Mouse (Mus musculus) layer of hippocampus, postnatal 14 days (tissue): ENCODE measurements around the gene Xiap. TPM values are rescaled to one million over a fixed set of nuclear protein-coding genes. Genes with fewer than 3 reads are reported as not detected.
"Not testable (repeated sequence)": the region's sequence is repeated elsewhere in the genome, so short reads cannot be mapped to it uniquely, and the experiment has no call there.

ENCODE experiments used
- DNase-seq, 2 experiments: peaks; one replicate each; pipeline ENCODE4 v3.0.0; 2021 to 2022; ENCODE audit warnings: low spot score in 2 of 2, mixed read lengths in 1 of 2
- long read RNA-seq, 2 experiments: library from polyadenylated mRNA; stranded (forward); transcript quantifications; one replicate each; pipeline ENCODE4 v2.0.0; 2021
- total RNA-seq, 2 experiments: library from RNA; stranded (reverse); gene quantifications; 2 replicates each; pipeline ENCODE4 v1.2.3; 2021

Xiap gene
- 10 to 100 TPM; 40.1 to 45.1 TPM for total RNA-seq
- long read RNA-seq, experiment 1, partial matches to known transcripts, result 0 of 6 reads
- long read RNA-seq, experiment 1, other reads (novel, unspliced or antisense), result 6 of 6 reads
- long read RNA-seq, experiment 2, partial matches to known transcripts, result 0 of 7 reads
- long read RNA-seq, experiment 2, other reads (novel, unspliced or antisense), result 7 of 7 reads

GRCm38 (mm10) chrX:42059282-42060068 is at the start of gene Xiap:
Xiap (plus strand) TSS chrX:42059679.
- no peak for DNase-seq

DNA sequence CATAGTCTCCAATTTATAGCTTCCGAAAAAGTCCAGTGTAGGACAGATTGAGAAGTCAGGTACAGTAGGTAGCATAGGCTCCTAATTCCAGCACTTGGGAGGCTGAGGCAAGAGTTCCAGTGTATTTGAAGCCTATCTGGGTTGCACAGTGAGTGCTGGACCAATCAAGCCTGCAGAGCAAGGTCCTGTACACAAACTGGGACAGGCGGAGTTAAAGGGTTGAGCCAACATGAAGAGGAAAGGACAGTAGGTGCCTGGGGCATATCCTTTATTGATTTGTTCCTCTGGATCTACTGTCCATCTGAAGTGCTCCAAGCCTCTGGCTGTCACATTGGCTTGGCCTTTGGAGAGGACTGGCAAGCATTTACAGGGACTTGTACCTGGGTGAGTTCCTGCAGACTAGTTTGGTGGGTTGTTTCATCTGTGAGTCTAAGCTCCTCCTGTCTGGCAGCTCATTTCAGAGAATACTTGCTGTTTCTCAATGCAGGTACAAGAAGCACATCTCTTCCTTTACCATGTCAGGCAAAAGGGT is 46.7 kb upstream of the Xiap start:
- DNase-seq, result no peak

GRCm38 (mm10) chrX:42013776-42014175 is 45.7 kb upstream of the Xiap start:
- DNase-seq, result no peak

GRCm38 (mm10) chrX:42014502-42014901 is 45.0 kb upstream of the Xiap start:
- no peak for DNase-seq

GRCm38 (mm10) chrX:42018030-42018429 is 41.4 kb upstream of the Xiap start:
- DNase-seq, result no peak

- DNase-seq, result no peak
Measured at GRCm38 (mm10) chrX:42019441-42019840, 40.0 kb upstream of the Xiap start.

- not testable (repeated sequence) for DNase-seq
Measured at GRCm38 (mm10) chrX:42025802-42026440, 33.6 kb upstream of the Xiap start.

DNA sequence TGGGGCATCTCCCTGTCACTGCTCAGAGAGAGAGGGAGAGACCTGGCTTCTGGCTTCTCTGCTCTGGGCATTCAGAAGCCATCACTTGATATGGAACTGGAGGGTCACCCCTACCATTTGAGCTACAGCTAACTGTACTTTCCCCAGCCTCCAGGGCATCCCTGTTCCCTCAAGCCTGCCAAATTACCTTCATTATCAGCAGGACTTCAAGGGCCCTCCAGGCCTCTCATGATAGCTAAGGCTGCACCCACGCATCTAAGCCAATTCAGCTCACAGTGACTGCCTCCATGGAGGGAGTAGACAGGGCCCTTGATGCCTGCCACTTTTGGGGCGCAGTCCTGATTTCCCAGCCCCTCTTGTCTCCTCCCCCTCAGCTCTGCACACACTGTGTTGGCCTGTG is 32.5 kb upstream of the Xiap start:
- not testable (repeated sequence) for DNase-seq

- peak; percentile 61 to 73 for DNase-seq
Measured at GRCm38 (mm10) chrX:42033111-42033693, 26.3 kb upstream of the Xiap start.

GRCm38 (mm10) chrX:42033911-42034310 is 25.6 kb upstream of the Xiap start:
- no peak for DNase-seq

GRCm38 (mm10) chrX:42039481-42039880 is 20.0 kb upstream of the Xiap start:
- DNase-seq, result no peak

DNA sequence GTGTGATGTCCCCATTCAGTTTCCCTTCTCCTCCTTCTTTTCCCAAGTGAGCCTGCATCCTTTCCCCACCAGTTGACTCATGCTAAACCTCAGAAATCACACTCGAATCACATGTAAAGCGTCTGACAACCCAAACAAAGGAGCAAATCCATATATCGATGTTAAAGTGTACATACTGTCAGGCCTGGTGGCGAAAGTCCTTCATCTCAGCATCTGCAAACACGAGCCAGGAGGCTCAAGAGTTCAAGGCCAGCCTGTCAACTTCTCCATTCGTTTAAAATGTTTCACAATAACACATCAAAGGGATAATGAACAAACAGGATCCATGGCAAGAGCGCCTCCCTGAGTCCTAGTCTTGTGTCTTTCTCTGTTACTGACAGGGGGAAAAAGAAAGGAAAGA is 14.5 kb upstream of the Xiap start:
- no peak for DNase-seq

DNA sequence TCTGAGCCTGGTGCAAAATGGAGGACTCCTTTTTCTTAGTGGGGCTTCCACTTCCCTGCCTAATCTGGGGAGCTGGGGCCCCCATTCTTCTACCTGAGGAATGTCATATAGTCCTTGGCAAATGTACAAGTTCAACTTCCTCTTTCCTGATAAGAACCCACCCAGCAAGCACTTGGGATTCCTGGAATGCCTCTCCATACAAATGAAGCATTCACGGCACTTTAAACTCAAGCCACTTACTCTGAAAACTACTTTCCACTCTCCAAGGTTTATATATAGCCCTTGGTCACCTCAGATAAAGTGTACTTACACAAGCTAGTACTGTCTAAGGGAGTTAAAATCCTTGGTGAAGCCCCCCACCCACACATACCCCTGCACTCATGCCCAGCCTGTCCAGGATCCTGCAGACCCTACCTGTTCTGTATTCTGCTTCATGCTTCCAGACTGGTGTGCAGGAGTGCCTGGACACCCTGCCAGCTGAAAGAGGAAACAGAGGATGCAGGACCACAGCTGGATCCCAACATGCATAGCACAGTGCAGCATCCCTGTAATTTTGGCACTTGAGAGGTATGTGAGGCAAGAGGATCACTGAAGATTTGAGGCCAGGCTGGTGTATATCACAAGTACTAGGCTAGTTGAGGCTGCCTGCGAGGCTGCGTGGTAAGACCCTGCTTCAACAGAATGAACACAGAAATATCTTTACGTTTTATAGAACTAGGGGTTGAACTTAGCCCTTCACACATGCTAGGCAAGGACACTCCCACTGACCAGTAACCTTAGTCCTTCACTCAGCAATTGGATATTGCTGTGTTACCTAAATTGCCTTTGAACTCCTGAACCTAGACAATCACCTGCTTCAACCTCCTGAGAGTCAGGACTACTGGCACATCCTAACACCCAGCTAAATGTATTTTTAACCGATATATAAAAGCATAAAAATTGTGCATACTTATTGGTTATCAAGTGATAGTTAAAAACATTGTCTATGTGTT is 8.5 kb upstream of the Xiap start:
- DNase-seq, result no peak

- no peak for DNase-seq
Measured at GRCm38 (mm10) chrX:42057012-42057411, 2.5 kb upstream of the Xiap start.

DNA sequence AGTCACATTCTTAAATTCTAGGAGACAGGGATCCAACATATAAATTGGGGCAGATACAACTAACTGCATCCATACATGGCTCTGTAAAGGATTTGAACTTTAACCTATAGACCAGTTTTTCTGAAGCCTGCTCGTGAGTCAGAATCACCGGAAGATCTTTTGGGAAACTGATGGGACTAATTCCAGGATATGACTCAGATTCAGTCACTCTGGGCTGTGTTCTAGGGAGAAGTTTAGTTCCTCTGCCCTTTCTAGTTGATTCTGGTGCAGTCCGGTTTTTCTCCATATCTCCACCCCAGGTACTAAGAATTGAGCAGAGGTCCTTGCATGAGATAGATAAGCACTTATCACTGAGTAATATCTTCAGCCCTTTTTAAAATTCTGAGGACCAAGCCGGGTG is 1.6 kb upstream of the Xiap start:
- no peak for DNase-seq

- no peak for DNase-seq
Measured at GRCm38 (mm10) chrX:42063621-42064020, 4.1 kb downstream of the Xiap start.

DNA sequence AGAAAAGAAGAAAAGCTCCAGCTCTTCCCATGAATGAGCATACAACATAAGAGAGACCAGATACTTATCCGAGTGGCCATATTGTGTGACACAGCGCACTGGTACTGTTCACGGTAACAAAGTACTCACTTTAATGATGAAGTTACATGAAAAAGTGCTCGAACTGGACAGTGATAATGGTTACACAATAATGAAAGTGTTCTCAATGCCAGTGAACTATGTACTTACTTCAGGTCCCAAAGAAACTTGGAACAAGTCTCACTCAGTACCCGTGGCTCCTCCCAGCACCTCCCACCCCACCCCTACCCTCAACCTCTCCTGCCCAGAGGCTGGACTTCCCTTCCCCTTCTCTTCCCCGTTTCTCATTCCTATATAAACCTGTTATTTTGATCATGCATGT is 5.6 kb downstream of the Xiap start:
- no peak for DNase-seq

GRCm38 (mm10) chrX:42066771-42067170 is 7.3 kb downstream of the Xiap start:
- DNase-seq, result no peak

DNA sequence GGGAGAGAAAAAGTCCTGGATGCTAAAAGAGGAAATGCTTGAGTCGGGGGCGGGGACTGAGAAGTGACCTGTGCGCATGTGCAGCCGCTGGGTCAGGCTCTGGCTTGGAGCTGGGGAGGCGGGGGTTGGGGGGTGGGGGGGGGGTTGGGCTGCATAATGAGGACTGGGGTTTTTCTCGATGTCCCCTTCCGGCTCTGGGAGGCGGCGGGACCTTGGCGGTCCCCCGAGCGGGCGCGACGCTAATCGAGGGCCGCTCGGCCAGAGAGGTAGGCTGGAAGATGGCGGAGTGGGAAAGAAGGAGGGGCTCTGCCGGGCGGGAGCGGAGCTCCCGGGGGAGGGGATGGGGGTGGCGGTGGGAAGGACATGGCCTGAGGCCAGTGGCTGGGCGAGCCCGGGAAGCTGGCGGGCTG is 8.3 kb downstream of the Xiap start:
- DNase-seq, result peak; percentile 52 to 61

GRCm38 (mm10) chrX:42068201-42068874 is 8.9 kb downstream of the Xiap start:
- peak; percentile 67 to 71 for DNase-seq
